Mouse (Mus musculus): Measurements from ENCODE around the gene Aadat.
"Not testable (repeated sequence)": the region's sequence is repeated elsewhere in the genome, so short reads cannot be mapped to it uniquely, and the experiment has no call there.

The Aadat gene

DNA sequence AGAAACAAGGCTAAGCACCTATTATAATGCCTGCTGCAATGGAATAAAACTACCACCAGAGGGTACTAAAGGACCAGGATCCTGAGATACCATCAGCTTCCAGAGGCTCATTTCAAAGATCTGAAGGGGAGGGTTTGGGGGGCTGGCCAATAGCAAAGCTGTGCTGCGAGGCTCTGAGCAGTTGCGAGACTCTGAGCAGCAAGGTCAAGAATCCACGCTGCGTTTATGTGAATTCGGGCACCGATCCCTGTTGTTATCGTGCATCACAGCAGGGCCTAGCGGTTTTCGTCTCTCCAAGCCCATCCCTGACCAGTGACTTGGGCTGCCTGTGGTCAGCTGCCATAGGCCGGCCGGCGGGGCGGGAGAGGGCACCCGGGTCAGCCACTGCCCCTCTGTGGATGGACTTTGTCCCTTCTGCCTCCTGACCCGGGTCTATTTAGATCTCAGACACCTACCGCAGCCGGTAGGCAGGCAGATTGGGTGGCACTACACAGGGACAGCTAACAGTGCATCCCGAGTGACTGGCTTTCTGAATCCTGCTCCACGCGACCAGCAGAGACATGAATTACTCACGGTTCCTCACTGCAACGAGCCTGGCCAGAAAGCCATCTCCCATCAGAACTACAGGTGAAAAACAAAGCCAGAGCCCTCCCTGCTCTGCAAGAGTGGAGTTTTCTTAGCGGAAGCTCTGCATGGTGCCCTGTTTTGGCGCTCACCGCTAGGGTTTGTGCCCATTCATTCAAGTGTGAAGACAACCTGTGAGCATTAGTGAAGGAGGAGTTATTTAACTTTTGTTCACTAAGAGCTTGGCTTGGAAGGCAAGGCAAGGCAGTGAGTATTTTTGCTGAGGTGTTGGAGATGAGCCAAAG, at the start of gene Aadat:
Gene Aadat (plus strand): TSS at position 280 of the 869 bp plus-strand sequence.
- ChIA-PET POLR2A (interaction anchor here in 1 of 4 experiments (0.6 to 1.1 kb wide), 3 partner anchors 368 to 444 kb away, joined by 3 to 6 read pairs (median 3); partner anchors contain the start of gene Hpf1), CTCF (interaction anchor here (0.6 to 2.8 kb wide), 13 partner anchors 41 to 1014 kb away, joined by 3 to 16 read pairs (median 4); partner anchors contain the start of gene Mfap3l (in 1 of the 4))

DNA sequence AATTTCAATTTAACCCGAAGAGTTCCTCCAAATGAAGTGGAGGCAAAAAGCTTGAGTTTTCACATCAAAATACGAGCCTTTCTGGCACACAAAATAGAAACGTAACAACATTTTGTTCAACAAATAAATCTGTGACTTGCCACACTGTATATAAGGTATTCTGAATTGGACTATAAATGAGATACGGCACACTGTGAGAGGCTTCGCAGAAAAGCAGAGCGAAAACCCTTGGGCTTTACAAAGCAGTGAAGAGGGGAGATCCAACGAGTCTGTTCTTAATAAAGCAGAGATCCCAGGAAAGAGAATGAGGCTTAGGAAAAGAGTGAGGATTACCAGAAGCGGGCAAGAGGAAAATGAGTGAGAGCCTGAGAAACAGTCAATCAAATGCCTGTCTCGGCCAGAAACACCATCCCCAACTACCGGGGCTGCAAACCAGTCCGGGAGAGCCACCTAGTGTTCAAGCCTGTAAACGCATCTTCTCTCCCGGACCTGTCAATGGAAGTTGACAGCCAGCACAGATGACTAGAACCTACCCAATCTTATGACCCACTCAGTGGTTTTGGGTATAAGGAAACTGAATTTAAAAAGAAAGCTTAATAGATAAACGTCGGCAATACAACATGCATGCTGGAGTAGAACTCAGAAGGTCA, 38.9 kb upstream of the Aadat start:
- POLR2A ChIA-PET, result no interaction called here

DNA sequence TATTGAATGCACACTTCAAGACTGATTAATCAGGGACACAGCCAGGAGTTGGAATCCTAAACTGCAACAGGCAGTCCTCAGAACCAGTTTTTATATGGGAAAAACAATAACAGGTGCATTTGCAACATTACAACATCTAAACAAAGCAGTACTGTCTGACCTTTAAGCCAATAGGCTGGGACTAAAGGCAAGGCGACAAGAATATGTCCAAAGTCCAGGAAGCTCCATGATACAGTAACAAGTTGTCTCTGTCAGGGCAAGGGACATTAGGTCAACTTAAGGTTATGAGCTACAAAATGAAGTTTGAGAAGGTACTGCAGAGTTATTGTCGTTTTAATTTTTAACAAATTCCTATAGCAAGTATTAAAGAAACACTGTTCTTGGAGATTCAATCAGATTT, 15.6 kb upstream of the Aadat start:
- POLR2A ChIA-PET, result no interaction called here
- CTCF ChIA-PET, result no interaction called here

More for the DNA sequence above, 38.9 kb upstream of the Aadat start:
- CTCF ChIA-PET, result interaction anchor here in 1 of 4 experiments (0.6 kb wide), 1 partner anchor 240 kb away, joined by 3 read pairs; no protein-coding TSS in a partner anchor

DNA sequence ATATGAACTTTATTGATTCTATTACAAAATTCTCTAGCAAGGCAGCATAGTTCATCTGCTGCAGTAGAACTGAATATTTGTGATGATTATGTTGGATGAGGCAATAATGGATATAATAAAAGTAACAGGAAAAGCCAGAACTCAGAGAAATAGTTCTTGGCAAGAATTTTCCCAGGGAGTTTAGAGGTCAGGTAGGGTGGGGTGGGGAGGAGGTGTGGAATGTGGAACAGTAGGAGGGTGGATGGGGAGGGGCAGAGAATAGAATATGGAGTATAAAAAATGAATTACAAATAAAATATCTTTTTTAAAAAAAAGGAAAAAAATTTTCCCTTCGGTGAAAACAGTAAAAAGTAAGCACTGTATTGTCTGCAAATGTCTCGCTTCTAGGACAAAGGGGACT, 13.9 kb upstream of the Aadat start:
- ChIA-PET POLR2A (no interaction called here), CTCF (no interaction called here)

DNA sequence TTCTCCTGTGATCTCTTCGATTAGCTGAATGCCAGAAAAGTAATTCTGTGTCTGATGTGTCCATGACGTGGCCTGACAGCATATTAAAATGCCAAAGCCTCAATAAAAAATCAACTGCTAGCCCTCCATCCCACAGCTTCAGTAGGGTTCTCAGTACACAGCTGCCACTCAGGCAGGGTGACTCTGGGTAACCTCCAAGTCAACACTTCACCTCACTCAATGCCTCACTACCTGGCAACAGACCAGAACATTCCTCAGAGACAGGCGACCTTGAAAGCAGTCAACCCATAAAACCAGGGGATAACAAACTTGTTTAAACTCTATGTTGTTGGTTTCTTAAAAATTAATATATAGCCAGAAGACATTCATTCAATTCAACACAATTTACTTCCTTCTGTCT, 13.3 kb upstream of the Aadat start:
- ChIA-PET POLR2A (no interaction called here), CTCF (no interaction called here)

DNA sequence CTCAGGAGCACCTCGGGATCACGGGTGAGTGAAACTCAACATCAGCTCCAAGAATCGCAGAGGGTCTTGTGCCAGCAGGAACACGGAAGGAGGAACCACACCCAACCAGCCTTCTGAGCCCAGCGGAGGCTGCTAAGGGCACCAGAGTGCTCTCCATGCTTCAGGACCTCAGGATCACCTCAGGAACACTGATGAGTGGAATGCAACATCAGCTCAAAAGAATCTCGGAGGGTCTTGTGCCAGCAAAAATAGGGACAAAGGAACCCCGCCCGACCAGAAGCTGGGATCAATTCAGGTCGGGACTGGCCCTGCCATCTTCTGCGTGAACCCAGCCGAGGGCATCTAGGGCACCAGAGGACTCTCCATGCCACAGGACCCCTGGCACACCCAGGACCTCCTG, 11.1 kb upstream of the Aadat start:
- ChIA-PET POLR2A (no interaction called here), CTCF (interaction anchor here in 1 of 4 experiments (0.5 kb wide), 1 partner anchor 466 kb away, joined by 6 read pairs; no protein-coding TSS in a partner anchor)

DNA sequence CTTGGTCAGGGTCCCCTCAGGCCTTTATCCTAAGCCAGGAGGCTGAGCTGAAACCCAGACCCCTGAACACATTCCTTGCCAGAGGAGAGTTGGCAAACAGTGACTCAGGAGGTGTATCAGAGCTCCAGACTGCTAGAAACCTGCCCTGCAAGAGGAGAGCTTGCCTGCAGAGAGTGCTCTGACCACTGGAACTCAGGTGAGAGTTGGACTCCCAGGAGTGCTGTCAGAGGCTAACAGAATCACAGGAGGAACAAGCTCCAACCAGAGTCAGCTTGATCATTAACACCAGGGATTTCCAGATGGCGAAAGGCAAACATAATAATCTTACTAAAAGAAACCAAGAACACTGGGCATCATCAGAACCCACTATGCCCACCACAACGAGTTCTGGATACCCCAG, 10.7 kb upstream of the Aadat start:
- CTCF ChIA-PET, POLR2A ChIA-PET: not testable (repeated sequence)

DNA sequence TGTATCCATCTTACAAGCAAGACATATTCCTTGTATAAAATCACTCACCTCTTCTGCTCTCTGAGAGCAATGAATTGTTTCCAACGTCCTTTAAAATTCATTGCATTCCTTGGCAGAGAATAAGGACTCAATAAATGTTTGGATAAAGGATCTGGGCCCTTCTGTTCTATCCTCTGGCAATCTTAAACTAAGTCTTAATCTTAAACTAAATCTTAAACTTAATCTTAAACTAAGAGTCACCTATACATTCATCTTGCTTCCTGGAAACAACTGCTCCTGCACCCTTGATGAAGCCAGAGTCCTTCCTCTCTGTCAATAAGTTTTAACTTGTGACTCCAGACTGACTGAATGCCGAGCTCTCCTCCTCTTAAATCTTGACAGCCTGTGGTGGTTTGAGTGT, 2.6 kb upstream of the Aadat start, which contains the start of gene Gm10283:
Gene Gm10283 (minus strand): TSS at position 101 of the 400 bp plus-strand sequence.
- ChIA-PET CTCF (no interaction called here), POLR2A (no interaction called here)

DNA sequence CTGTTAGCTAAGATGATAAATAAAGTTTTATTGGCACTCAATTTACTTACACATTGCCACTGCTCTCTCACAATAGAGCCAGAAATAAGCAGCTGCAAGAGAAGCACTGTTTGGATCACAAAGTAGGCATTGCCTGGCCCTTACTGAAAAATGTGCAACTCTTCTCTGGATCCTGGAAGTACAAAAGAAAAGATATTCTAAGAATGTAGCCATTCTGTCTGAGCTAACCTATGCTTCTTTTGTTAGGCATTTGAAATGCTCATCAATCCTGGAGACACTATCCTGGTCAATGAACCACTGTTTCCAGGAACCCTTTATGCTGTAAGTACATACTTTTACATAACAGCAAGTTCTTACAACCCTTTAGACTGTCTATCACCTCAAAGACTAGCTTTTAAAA, 12.6 kb downstream of the Aadat start:
- ChIA-PET CTCF (interaction anchor here in 1 of 4 experiments (0.7 kb wide), 1 partner anchor 8 kb away, joined by 5 read pairs; no protein-coding TSS in a partner anchor), POLR2A (interaction anchor here in 1 of 4 experiments (0.6 kb wide), 1 partner anchor 39 kb away, joined by 3 read pairs; no protein-coding TSS in a partner anchor)

DNA sequence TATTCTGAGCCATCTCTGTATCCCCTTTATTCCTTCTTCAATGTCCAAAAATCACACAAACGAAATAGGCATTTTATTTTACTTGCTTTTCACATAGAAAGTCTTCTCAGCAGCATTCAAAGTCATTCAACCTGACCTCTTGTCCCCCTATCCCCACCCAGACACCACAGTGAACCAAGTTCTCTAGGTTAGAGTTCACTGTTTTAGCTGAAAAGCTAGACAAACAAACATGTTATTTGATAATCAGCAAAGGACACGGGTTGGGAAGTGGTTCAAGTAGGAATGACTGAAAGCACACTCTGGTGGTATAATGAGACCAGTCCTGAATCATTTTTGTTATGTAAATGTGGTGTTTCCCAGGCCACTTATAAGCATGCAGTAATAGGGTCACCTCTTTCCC, 29.2 kb downstream of the Aadat start:
- POLR2A ChIA-PET, result interaction anchor here in 1 of 4 experiments (1.6 kb wide), 1 partner anchor 57 kb away, joined by 3 read pairs; no protein-coding TSS in a partner anchor
- CTCF ChIA-PET, result no interaction called here

DNA sequence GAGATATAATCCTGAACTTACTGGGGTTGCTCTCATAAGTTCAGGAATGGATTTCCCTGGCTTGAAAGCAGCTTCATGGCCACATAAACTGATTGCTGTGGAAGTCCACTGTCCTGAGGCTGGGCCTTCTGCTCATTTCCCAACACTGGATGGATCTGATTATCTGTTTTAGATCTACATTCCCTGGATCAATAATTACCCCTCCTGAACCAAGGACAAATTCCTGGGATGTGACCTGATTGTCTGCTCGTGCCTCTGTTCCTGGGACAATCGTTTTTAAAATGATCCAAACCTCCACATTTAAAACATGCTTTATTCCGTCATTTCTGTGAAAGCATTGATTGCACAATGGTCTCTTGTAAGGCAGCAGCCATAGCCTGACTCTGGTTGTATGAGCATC, 61.1 kb downstream of the Aadat start:
- ChIA-PET POLR2A (no interaction called here), CTCF (no interaction called here)

DNA sequence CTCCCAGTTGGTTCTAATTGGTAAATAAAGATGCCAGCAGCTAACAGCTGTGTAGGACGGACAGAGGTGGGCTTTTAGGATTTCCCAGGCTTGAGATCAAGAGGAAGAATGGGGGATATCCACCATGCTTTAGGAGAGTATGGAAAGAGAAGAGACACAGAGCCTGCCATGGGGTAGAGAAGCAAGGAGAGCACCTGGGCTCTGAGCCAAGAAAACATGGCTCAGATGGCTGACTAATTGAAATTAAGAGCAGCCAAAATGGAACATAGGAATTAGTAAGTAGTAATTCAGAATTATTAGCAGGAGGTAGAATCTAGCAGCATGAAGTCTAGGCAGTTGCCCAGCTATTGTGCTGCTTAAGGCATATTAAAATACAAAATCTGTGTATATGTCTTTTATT, 71.5 kb downstream of the Aadat start:
- POLR2A ChIA-PET, result no interaction called here
- CTCF ChIA-PET, result no interaction called here

DNA sequence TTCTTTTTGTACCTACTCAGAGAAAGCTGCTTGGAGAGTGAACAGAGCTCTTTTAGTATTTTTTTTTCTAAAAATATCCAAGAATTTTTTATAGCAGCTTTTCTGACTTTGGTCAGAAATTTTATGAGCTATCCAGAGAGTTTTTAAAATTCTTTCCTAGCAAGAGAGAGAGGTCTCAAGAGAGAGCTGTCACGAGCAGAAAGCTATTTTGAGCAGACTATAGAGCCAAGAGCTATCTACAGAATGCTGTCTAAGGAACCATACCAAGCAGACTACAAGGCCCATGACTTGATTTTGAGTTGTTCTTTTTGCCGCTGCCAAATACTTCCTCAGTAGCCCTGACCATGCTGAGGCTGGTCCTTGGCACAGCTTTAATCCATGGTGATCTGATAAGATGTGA, 77.6 kb downstream of the Aadat start:
- CTCF ChIA-PET, result interaction anchor here in 1 of 4 experiments (0.6 kb wide), 1 partner anchor 897 kb away, joined by 4 read pairs; no protein-coding TSS in a partner anchor
- POLR2A ChIA-PET, result no interaction called here

DNA sequence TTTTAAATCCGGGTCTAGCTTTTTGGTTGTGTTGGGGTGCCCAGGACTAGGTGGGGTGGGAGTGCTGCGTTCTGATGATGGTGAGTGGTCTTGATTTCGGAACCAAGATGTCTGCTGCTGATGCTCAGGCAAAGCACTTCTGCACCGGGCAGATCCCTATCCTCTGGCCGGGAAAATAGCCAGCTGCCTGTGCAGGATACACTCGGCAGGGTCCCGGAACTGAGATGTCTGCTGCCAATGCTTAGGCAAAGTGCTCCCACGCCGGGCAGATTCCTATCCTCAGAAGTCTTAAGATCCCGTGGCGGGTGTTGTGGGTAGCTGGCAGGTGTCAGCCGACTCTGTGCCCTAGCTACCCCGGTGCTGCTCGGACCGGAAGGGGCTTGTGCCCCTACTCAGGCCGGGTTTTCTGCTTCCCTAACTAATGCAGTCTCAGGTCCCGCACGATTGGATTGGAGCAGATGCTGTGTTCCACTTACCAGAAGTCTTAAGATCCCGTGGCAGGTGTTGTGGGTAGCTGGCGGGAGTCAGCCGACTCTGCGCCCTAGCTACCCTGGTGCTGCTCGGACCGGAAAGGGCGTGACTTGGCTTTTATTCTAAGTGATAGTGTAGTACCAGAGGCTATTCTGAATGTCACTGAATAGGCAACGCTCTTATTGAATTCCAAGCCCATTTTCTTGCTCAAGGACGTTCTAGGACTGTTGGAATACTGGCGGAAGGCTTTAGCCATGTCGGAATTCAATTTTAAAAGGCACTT, 85.8 kb downstream of the Aadat start:
- CTCF ChIA-PET, result interaction anchor here in 1 of 4 experiments (1.2 kb wide), 1 partner anchor 86 kb away, joined by 3 read pairs; the partner anchor contains the start of gene Aadat
- POLR2A ChIA-PET, result interaction anchor here in 3 of 4 experiments (0.6 to 1.3 kb wide), 5 partner anchors 42 to 401 kb away, joined by 3 to 5 read pairs (median 3); partner anchors contain the start of genes Mfap3l (in 1 of the 3) and Nek1 (in 1 of the 3)

DNA sequence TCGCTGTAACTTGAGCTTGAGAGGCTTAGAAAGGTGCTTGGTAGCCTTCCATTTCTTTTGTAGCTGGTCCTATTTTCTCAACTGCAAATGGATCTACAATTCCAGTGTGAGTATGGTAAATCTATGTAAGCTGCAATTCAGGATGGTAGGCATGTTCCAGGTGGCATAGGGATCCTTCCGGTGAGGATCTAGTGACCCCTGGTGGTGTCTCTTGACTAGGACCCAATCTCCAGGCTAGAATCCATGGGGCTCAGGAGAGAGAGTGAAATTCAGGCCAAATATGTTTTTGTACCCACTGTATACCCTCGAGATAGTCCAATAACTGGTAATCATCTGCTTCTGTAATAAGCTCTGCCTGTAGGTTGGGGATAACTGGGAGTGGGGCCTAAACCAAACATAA, 89.0 kb downstream of the Aadat start:
- POLR2A ChIA-PET, result no interaction called here
- CTCF ChIA-PET, result interaction anchor here in 3 of 4 experiments (0.9 to 2.3 kb wide), 3 partner anchors 89 kb away, joined by 4 to 16 read pairs (median 4); partner anchors contain the start of gene Aadat (in 2 of the 3)
